Mouse (Mus musculus): ENCODE measurements around the gene Tbc1d16. TPM values are rescaled to one million over a fixed set of nuclear protein-coding genes. Genes with fewer than 3 reads are reported as not detected.

Gene Tbc1d16
- polyA plus RNA-seq, 1 experiment: 99.3 TPM

- DNase-seq (ENCODE audit: low read depth): no peak
- TF ChIP-seq POLR2A (IDR thresholded peaks at IDR 0.05; ENCODE audit: borderline replicate concordance, extremely low read depth, insufficient read depth, insufficient read length, poor library complexity, severe bottlenecking) (no peak), CTCF (IDR thresholded peaks at IDR 0.05; ENCODE audit: borderline replicate concordance, extremely low read depth, insufficient read depth, insufficient read length) (no peak)
Observed at GRCm38 (mm10) chr11:119186381-119186780, 41.9 kb downstream of the Tbc1d16 start.

- no peak for DNase-seq (ENCODE audit: low read depth)
- TF ChIP-seq POLR2A (IDR thresholded peaks at IDR 0.05; ENCODE audit: borderline replicate concordance, extremely low read depth, insufficient read depth, insufficient read length, poor library complexity, severe bottlenecking) (no peak), CTCF (IDR thresholded peaks at IDR 0.05; ENCODE audit: borderline replicate concordance, extremely low read depth, insufficient read depth, insufficient read length) (no peak)
Observed at GRCm38 (mm10) chr11:119183684-119184310, 44.5 kb downstream of the Tbc1d16 start.

- TF ChIP-seq POLR2A (IDR thresholded peaks at IDR 0.05; ENCODE audit: borderline replicate concordance, extremely low read depth, insufficient read depth, insufficient read length, poor library complexity, severe bottlenecking) (no peak), CTCF (IDR thresholded peaks at IDR 0.05; ENCODE audit: borderline replicate concordance, extremely low read depth, insufficient read depth, insufficient read length) (no peak)
- DNase-seq (ENCODE audit: low read depth): no peak
Observed at GRCm38 (mm10) chr11:119181861-119182395, 46.4 kb downstream of the Tbc1d16 start.

- TF ChIP-seq POLR2A (IDR thresholded peaks at IDR 0.05; ENCODE audit: borderline replicate concordance, extremely low read depth, insufficient read depth, insufficient read length, poor library complexity, severe bottlenecking) (no peak), CTCF (IDR thresholded peaks at IDR 0.05; ENCODE audit: borderline replicate concordance, extremely low read depth, insufficient read depth, insufficient read length) (no peak)
- DNase-seq (ENCODE audit: low read depth): no peak
Observed at GRCm38 (mm10) chr11:119180824-119181582, 47.3 kb downstream of the Tbc1d16 start.

- no peak for DNase-seq (ENCODE audit: low read depth)
- TF ChIP-seq CTCF (IDR thresholded peaks at IDR 0.05; ENCODE audit: borderline replicate concordance, extremely low read depth, insufficient read depth, insufficient read length) (no peak), POLR2A (IDR thresholded peaks at IDR 0.05; ENCODE audit: borderline replicate concordance, extremely low read depth, insufficient read depth, insufficient read length, poor library complexity, severe bottlenecking) (no peak)
Observed at GRCm38 (mm10) chr11:119178317-119178716, 50.0 kb downstream of the Tbc1d16 start.

- DNase-seq (ENCODE audit: low read depth): no peak
- TF ChIP-seq POLR2A (IDR thresholded peaks at IDR 0.05; ENCODE audit: borderline replicate concordance, extremely low read depth, insufficient read depth, insufficient read length, poor library complexity, severe bottlenecking): no peak
- no peak for TF ChIP-seq CTCF (IDR thresholded peaks at IDR 0.05; ENCODE audit: borderline replicate concordance, extremely low read depth, insufficient read depth, insufficient read length)
Observed at GRCm38 (mm10) chr11:119176389-119177179, 51.7 kb downstream of the Tbc1d16 start.

GRCm38 (mm10) chr11:119171588-119171987, 56.7 kb downstream of the Tbc1d16 start:
- DNase-seq (ENCODE audit: low read depth): no peak
- TF ChIP-seq CTCF (IDR thresholded peaks at IDR 0.05; ENCODE audit: borderline replicate concordance, extremely low read depth, insufficient read depth, insufficient read length) (no peak), POLR2A (IDR thresholded peaks at IDR 0.05; ENCODE audit: borderline replicate concordance, extremely low read depth, insufficient read depth, insufficient read length, poor library complexity, severe bottlenecking) (no peak)

- no peak for DNase-seq (ENCODE audit: low read depth)
Observed at GRCm38 (mm10) chr11:119168851-119169250, 59.4 kb downstream of the Tbc1d16 start.

GRCm38 (mm10) chr11:119165995-119166394, 62.3 kb downstream of the Tbc1d16 start:
- TF ChIP-seq CTCF (IDR thresholded peaks at IDR 0.05; ENCODE audit: borderline replicate concordance, extremely low read depth, insufficient read depth, insufficient read length) (no peak), POLR2A (IDR thresholded peaks at IDR 0.05; ENCODE audit: borderline replicate concordance, extremely low read depth, insufficient read depth, insufficient read length, poor library complexity, severe bottlenecking) (no peak)
- DNase-seq (ENCODE audit: low read depth): no peak

More at GRCm38 (mm10) chr11:119168851-119169250, 59.4 kb downstream of the Tbc1d16 start:
- TF ChIP-seq CTCF (IDR thresholded peaks at IDR 0.05; ENCODE audit: borderline replicate concordance, extremely low read depth, insufficient read depth, insufficient read length) (no peak), POLR2A (IDR thresholded peaks at IDR 0.05; ENCODE audit: borderline replicate concordance, extremely low read depth, insufficient read depth, insufficient read length, poor library complexity, severe bottlenecking) (no peak)

GRCm38 (mm10) chr11:119164375-119164774, 63.9 kb downstream of the Tbc1d16 start:
- TF ChIP-seq POLR2A (IDR thresholded peaks at IDR 0.05; ENCODE audit: borderline replicate concordance, extremely low read depth, insufficient read depth, insufficient read length, poor library complexity, severe bottlenecking) (no peak), CTCF (IDR thresholded peaks at IDR 0.05; ENCODE audit: borderline replicate concordance, extremely low read depth, insufficient read depth, insufficient read length) (no peak)
- no peak for DNase-seq (ENCODE audit: low read depth)

- TF ChIP-seq CTCF (IDR thresholded peaks at IDR 0.05; ENCODE audit: borderline replicate concordance, extremely low read depth, insufficient read depth, insufficient read length) (no peak), POLR2A (IDR thresholded peaks at IDR 0.05; ENCODE audit: borderline replicate concordance, extremely low read depth, insufficient read depth, insufficient read length, poor library complexity, severe bottlenecking) (no peak)
- DNase-seq (ENCODE audit: low read depth): no peak
Observed at GRCm38 (mm10) chr11:119163734-119163992, 64.6 kb downstream of the Tbc1d16 start.
